Mouse (Mus musculus): ENCODE results near the gene Arhgap23. TPM values are rescaled to one million over a fixed set of nuclear protein-coding genes. Genes with fewer than 3 reads are reported as not detected.

Arhgap23 gene
- polyA plus RNA-seq, 1 experiment from 2014 or later = 8.4 TPM

GRCm38 (mm10) chr11:97394146-97394545, 21.2 kb upstream of the Arhgap23 start:
- Histone ChIP-seq H3K4me3 (no peak overlapping the region), H3K4me2 (no peak overlapping the region), H3K27me3 (no peaks in the 10 kb centered on the region), H3K9ac (no peak overlapping the region), H3K27ac (no peak overlapping the region), H3K36me3 (peaks cover 72% of the 10 kb centered on the region), H3K9me3 (no peaks in the 10 kb centered on the region), H3K4me1 (peaks cover 7% of the 10 kb centered on the region; the same call in 1 of the 2 replicates)
- no peak for ATAC-seq (ENCODE audit: insufficient number of reproducible peaks, low FRiP score, low TSS enrichment, low read depth)
- WGBS = 78% methylated on average over 11 of the region's 11 CpGs

DNA sequence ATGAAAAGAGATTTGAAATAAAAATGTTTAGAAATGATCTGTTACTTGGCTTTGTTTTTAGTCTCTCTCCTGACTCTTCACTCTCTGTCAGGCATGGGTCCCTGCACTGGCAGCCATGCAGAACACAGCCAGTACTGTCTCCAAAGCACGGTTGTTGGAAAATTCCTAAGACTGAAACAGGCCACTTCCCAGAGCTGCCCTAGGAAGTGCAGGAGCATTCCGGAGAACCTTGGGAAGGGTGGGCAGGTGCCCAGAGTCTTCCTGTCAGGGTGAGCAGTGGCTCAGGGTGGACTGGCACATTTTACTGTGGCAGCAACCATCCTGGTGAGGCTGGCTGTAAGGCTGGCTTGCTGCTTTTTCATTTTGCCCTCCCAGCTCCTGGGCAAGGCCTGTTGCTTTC, 16.8 kb upstream of the Arhgap23 start:
- Histone ChIP-seq H3K36me3 (peaks cover 32% of the 10 kb centered on the region), H3K27ac (no peak overlapping the region)
- 78% methylated on average over 2 of the region's 2 CpGs for WGBS

DNA sequence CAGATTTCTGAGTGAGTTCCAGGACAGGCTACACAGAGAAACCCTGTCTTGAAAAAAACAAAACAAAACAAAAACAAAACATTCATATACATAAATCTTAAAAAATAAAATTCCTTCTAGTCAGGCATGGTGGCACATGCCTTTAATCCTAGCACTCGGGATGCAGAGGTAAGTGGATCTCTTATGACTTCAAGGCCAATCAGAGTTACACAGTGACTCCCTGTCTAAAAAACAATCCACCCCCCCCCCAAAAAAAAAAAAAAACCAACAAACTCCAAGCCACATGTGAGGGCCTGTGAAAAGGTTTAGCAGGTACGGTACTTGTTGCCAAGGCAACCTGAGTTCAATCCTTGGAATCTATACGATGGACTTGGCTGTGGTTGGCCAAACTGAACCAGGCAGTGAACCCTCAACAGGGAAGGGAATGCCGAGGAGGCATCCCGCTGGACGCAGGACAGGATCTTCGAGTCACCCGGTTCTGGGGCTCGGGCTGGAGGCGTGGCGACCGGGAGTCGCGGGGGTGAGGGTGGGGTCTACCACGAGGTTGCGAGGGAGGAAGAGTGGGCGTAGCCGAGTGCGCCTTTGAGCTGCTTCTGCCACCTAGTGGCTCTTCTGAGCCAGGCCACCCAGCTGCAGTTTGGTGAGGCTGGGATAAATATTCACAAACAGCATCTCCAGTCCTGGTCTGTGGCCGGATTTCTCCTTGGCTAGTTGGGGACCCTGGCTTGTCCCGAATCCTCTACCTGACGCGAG, 15.2 kb upstream of the Arhgap23 start:
- H3K36me3 ChIP-seq = peaks cover 17% of the 10 kb centered on the region
- no peak overlapping the region for H3K27ac ChIP-seq
- 3% methylated on average over 23 of the region's 23 CpGs for WGBS
- H3K4me2 ChIP-seq = peak overlapping the region; percentile 77
- peaks cover 6% of the 10 kb centered on the region; the same call in 1 of the 2 replicates for H3K27me3 ChIP-seq
- H3K4me3 ChIP-seq = peak overlapping the region; percentile 41
- 0 out of 2 replicates have a peak overlapping the region, but pooled peaks have one; percentile 8 for H3K9ac ChIP-seq
- H3K4me1 ChIP-seq = peaks cover 34% of the 10 kb centered on the region
- peak; percentile 66; the same call in 1 of the 2 replicates for ATAC-seq (ENCODE audit: insufficient number of reproducible peaks, low FRiP score, low TSS enrichment, low read depth)
- no peaks in the 10 kb centered on the region for H3K9me3 ChIP-seq

More for the DNA sequence above, 16.8 kb upstream of the Arhgap23 start:
- no peak overlapping the region for H3K9ac ChIP-seq
- no peaks in the 10 kb centered on the region for H3K9me3 ChIP-seq
- no peak overlapping the region for H3K4me2 ChIP-seq
- H3K27me3 ChIP-seq = peaks cover 6% of the 10 kb centered on the region; the same call in 1 of the 2 replicates
- H3K4me1 ChIP-seq = peaks cover 19% of the 10 kb centered on the region
- no peak for ATAC-seq (ENCODE audit: insufficient number of reproducible peaks, low FRiP score, low TSS enrichment, low read depth)
- no peak overlapping the region for H3K4me3 ChIP-seq

DNA sequence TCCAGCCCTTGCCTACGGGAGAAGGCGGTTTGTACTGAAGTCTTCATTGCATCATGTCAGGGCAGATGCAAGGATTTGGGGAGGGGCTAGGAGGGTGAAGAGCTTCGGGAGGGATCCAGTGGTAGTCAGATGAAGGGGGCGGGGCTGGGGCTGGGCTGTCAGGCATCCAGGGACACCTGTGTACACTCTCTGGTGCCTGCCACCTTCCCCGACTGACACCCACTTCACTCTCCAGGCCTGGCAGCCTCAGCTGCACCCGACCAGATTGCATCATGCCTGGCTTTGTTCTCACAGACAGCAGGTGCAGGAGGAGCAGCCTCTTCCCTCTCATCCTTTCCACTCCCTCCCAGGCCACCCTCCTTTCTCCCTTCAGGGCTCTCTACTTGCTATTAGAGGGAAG, 14.3 kb upstream of the Arhgap23 start:
- ATAC-seq (ENCODE audit: insufficient number of reproducible peaks, low FRiP score, low TSS enrichment, low read depth) = no peak
- 17% methylated on average over 6 of the region's 6 CpGs for WGBS
- no peak overlapping the region for H3K27ac ChIP-seq

GRCm38 (mm10) chr11:97401686-97402435, 13.5 kb upstream of the Arhgap23 start:
- H3K4me2 ChIP-seq = no peak overlapping the region
- 74% methylated on average over 3 of the region's 3 CpGs for WGBS

More for the DNA sequence above, 14.3 kb upstream of the Arhgap23 start:
- Histone ChIP-seq H3K4me3 (no peak overlapping the region), H3K4me1 (peaks cover 44% of the 10 kb centered on the region), H3K4me2 (peak overlapping the region; percentile 77; the same call in 1 of the 2 replicates), H3K27me3 (peaks cover 6% of the 10 kb centered on the region; the same call in 1 of the 2 replicates), H3K36me3 (peaks cover 9% of the 10 kb centered on the region; the same call in 1 of the 2 replicates), H3K9me3 (no peaks in the 10 kb centered on the region), H3K9ac (no peak overlapping the region)

DNA sequence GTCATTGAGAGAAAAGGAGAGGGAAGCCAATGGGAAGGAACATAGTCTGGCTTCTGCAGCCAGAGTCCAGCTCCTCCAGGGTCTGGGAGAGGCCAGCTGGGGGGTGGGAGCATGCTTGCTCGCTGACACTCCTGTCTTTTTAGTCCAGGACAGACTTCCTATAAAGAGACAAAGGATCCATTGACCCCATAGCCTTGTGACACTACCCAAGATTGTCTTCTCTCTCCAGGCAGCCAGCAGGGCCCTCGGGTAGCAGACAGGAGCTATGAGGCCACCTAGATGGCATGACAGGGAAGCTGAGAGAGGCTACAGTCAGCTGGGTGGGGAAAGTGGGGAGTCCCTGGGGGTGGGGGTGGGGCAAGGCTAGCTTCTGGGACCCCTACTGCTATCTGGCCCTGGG, 12.6 kb upstream of the Arhgap23 start:
- Histone ChIP-seq H3K9ac (no peak overlapping the region), H3K36me3 (no peaks in the 10 kb centered on the region), H3K27me3 (peaks cover 6% of the 10 kb centered on the region; the same call in 1 of the 2 replicates), H3K4me2 (no peak overlapping the region), H3K9me3 (no peaks in the 10 kb centered on the region), H3K4me1 (peaks cover 60% of the 10 kb centered on the region), H3K27ac (no peak overlapping the region), H3K4me3 (no peak overlapping the region)
- ATAC-seq (ENCODE audit: insufficient number of reproducible peaks, low FRiP score, low TSS enrichment, low read depth) = no peak
- WGBS = 35% methylated on average over 2 of the region's 2 CpGs

More at GRCm38 (mm10) chr11:97401686-97402435, 13.5 kb upstream of the Arhgap23 start:
- Histone ChIP-seq H3K4me3 (no peak overlapping the region), H3K4me1 (peaks cover 51% of the 10 kb centered on the region), H3K36me3 (peaks cover 4% of the 10 kb centered on the region; the same call in 1 of the 2 replicates), H3K27me3 (peaks cover 6% of the 10 kb centered on the region; the same call in 1 of the 2 replicates), H3K27ac (no peak overlapping the region), H3K9ac (no peak overlapping the region), H3K9me3 (no peaks in the 10 kb centered on the region)
- ATAC-seq (ENCODE audit: insufficient number of reproducible peaks, low FRiP score, low TSS enrichment, low read depth) = no peak

GRCm38 (mm10) chr11:97403614-97404183, 11.6 kb upstream of the Arhgap23 start:
- WGBS = 41% methylated on average over 8 of the region's 8 CpGs
- ATAC-seq (ENCODE audit: insufficient number of reproducible peaks, low FRiP score, low TSS enrichment, low read depth) = no peak
- Histone ChIP-seq H3K36me3 (no peaks in the 10 kb centered on the region), H3K9me3 (no peaks in the 10 kb centered on the region), H3K27ac (peak overlapping the region; percentile 24), H3K4me3 (peak overlapping the region; percentile 54), H3K9ac (no peak overlapping the region; the same call in 1 of the 2 replicates), H3K4me2 (peak overlapping the region; percentile 96), H3K4me1 (peaks cover 66% of the 10 kb centered on the region), H3K27me3 (peaks cover 6% of the 10 kb centered on the region; the same call in 1 of the 2 replicates)

DNA sequence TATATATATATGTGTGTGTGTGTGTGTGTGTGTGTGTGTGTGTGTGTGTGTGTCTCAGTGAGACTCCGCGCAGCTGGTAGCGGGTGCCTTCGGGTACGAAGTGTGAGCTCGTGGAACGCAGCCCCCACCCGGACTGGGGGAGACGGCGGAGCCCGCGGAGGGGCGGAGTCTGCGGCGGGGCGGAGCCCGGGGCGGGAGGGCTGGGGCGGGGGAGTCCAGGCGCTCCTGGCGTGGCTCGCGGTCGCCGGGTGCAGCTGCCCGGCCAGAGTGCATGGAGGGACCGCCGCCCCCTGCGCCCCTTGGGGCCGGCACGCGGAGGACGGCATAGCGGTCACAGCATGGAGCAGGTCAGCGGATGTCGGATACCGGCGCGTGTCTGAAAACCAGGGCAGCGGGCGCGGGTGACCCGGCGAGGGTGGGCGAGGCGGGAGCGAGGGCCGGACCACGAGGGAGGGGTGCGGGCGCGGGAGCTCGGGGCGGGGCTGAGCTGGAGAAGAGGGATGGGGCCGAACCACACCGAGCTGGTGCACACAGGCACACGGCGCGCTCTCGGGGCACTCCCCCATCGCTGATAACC, 11.1 kb upstream of the Arhgap23 start:
- Histone ChIP-seq H3K4me1 (peaks cover 66% of the 10 kb centered on the region), H3K9me3 (no peaks in the 10 kb centered on the region), H3K4me2 (peak overlapping the region; percentile 96), H3K36me3 (no peaks in the 10 kb centered on the region), H3K9ac (peak overlapping the region; percentile 40), H3K27ac (peak overlapping the region; percentile 24), H3K27me3 (peaks cover 6% of the 10 kb centered on the region; the same call in 1 of the 2 replicates), H3K4me3 (peak overlapping the region; percentile 54)
- peak; percentile 35; the same call in 1 of the 2 replicates for ATAC-seq (ENCODE audit: insufficient number of reproducible peaks, low FRiP score, low TSS enrichment, low read depth)
- WGBS = under 1% methylated on average over 61 of the region's 61 CpGs

- H3K4me2 ChIP-seq = peak overlapping the region; percentile 96
These were observed 10.6 kb upstream of the Arhgap23 start for GRCm38 (mm10) chr11:97404761-97405190.

GRCm38 (mm10) chr11:97406094-97406951, 9.0 kb upstream of the Arhgap23 start:
- Histone ChIP-seq H3K27me3 (0 out of 2 replicates have a peak, but pooled peaks cover 6% of the 10 kb centered on the region), H3K9ac (no peak overlapping the region), H3K4me1 (peaks cover 55% of the 10 kb centered on the region), H3K36me3 (no peaks in the 10 kb centered on the region), H3K4me2 (peak overlapping the region; percentile 96), H3K4me3 (peak overlapping the region; percentile 12; the same call in 1 of the 2 replicates), H3K27ac (peak overlapping the region; percentile 72), H3K9me3 (no peaks in the 10 kb centered on the region)
- 43% methylated on average over 10 of the region's 10 CpGs for WGBS
- peak; percentile 46; the same call in 1 of the 2 replicates for ATAC-seq (ENCODE audit: insufficient number of reproducible peaks, low FRiP score, low TSS enrichment, low read depth)

More at GRCm38 (mm10) chr11:97404761-97405190, 10.6 kb upstream of the Arhgap23 start:
- H3K9ac ChIP-seq = peak overlapping the region; percentile 40; the same call in 1 of the 2 replicates
- no peak for ATAC-seq (ENCODE audit: insufficient number of reproducible peaks, low FRiP score, low TSS enrichment, low read depth)
- H3K36me3 ChIP-seq = no peaks in the 10 kb centered on the region
- H3K9me3 ChIP-seq = no peaks in the 10 kb centered on the region
- H3K4me1 ChIP-seq = peaks cover 66% of the 10 kb centered on the region
- under 1% methylated on average over 11 of the region's 11 CpGs for WGBS
- peak overlapping the region; percentile 54 for H3K4me3 ChIP-seq
- H3K27ac ChIP-seq = peak overlapping the region; percentile 24; the same call in 1 of the 2 replicates
- H3K27me3 ChIP-seq = peaks cover 6% of the 10 kb centered on the region; the same call in 1 of the 2 replicates

Data from limb, embryonic 15.5 days (tissue).